Mouse (Mus musculus): ENCODE data around the gene Rsg1.

DNA sequence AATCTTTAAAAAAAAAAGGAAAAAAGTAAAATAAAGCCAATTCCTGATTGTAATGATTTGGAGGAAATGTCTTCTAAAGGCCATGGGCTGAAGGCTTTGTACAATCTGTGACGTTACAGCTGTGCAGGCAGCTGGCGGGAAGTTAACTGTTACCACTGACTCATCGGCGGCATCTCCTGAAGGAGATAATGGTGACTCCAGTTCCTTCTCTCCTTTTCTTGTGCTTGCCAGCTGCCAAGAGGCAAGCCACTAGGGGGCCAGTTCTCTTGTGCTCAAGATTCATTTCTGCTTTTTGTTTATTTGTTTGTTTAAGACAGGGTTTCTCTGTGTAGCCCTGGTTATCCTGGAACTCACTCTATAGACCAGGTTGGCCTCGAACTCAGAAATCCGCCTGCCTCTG lies 55.3 kb downstream of the Rsg1 start:
- TF ChIP-seq ZC3H11A (IDR thresholded peaks at IDR 0.05; ENCODE audit: low read depth, low read length): no peak
- TF ChIP-seq CTCF (conservative IDR thresholded peaks at IDR 0.05 in 1 of 2, IDR thresholded peaks at IDR 0.05 in 1 of 2; ENCODE audit: low read depth in 2 of 2, low read length in 2 of 2): no peak
- no peak for TF ChIP-seq POLR2A (IDR thresholded peaks at IDR 0.05; ENCODE audit: low read depth, low read length)
- TF ChIP-seq JUND (conservative IDR thresholded peaks at IDR 0.05; ENCODE audit: low read depth, low read length): no peak
- TF ChIP-seq NELFE (IDR thresholded peaks at IDR 0.05; ENCODE audit: low read depth, low read length): no peak
